In the genomic region with DNA sequence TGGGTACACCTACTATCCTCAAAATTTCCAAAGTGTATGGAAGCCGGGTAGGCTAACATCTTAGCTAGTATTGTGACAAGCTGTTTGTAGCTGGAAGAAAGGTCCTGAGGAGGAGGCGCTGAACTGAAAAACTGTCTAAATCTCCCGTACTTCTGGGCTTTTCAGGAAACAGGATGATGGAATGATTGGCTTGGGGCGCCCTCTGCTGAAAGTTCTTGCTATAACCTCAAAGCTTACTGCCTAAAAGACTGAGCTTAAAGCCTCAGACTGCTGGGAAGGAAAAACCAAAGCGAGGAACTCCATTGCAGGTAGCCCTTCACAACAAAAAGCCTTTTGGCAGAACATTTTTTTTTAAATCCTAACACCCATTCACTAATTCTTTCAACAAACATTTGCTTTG, we compare ENCODE assay signal across 8 mouse cellular contexts.
A peak's percentile ranks its signal among the peaks of the same experiment; 100 is the strongest.
DNase-seq lines count a peak whose midpoint lies in the region; ATAC-seq and TF ChIP-seq lines count a peak whose summit lies in the region.

No protein-coding gene starts in this region.

- no peak overlapping the region for H3K4me3 ChIP-seq in midbrain, embryonic 14.5 days (replicated peaks; ENCODE audit: low read depth, low read length)
- H3K4me3 ChIP-seq in midbrain, embryonic 15.5 days: no peak overlapping the region
- no peak overlapping the region for H3K4me3 ChIP-seq in kidney, postnatal 0 days (replicated peaks; ENCODE audit: low read depth, low read length)
- no peak overlapping the region for H3K4me3 ChIP-seq in liver, embryonic 11.5 days (ENCODE audit: low read depth, low read length)

- H3K27me3 ChIP-seq in midbrain, embryonic 14.5 days (ENCODE audit: control insufficient read depth, insufficient read depth, low read length): no peaks in the 10 kb centered on the region
- 0 out of 2 replicates have a peak, but pooled peaks cover 2% of the 10 kb centered on the region for H3K27me3 ChIP-seq in midbrain, embryonic 15.5 days (replicated peaks)
- H3K27me3 ChIP-seq in kidney, postnatal 0 days (ENCODE audit: insufficient read depth, low read length): no peaks in the 10 kb centered on the region
- peaks cover 4% of the 10 kb centered on the region; the same call in 1 of the 2 replicates for H3K27me3 ChIP-seq in liver, embryonic 11.5 days (replicated peaks; ENCODE audit: control insufficient read depth, insufficient read depth, low read length)

- H3K4me2 ChIP-seq in midbrain, embryonic 14.5 days (ENCODE audit: low read length): no peak overlapping the region
- H3K4me2 ChIP-seq in midbrain, embryonic 15.5 days: no peak overlapping the region
- no peak overlapping the region for H3K4me2 ChIP-seq in kidney, postnatal 0 days (ENCODE audit: low read length)
- H3K4me2 ChIP-seq in liver, embryonic 11.5 days: no peak overlapping the region

- DNase-seq in midbrain, embryonic 14.5 days: peak; percentile 87
- peak; percentile 66 for DNase-seq in cerebellum, adult 8-10 months
- DNase-seq in frontal cortex, postnatal 10 days (ENCODE audit: low spot score in 2 of 2): peak; percentile 12 to 63
- peak; percentile 86 for DNase-seq in kidney, postnatal 0 days (ENCODE audit: low spot score)
- DNase-seq in liver, embryonic 11.5 days (ENCODE audit: low spot score): peak; percentile 33
- DNase-seq in right cerebral cortex, adult 2 months (ENCODE audit: low spot score in 2 of 2): peak; percentile 79 to 81
- peak; percentile 45 for DNase-seq in yolk sac, embryonic 10.5 days (ENCODE audit: low spot score)

- no peaks in the 10 kb centered on the region for H3K36me3 ChIP-seq in midbrain, embryonic 14.5 days (ENCODE audit: control insufficient read depth, insufficient read depth, low read length)
- H3K36me3 ChIP-seq in midbrain, embryonic 15.5 days (replicated peaks): no peaks in the 10 kb centered on the region
- H3K36me3 ChIP-seq in kidney, postnatal 0 days (ENCODE audit: insufficient read depth, low read length): no peaks in the 10 kb centered on the region
- H3K36me3 ChIP-seq in liver, embryonic 11.5 days (ENCODE audit: control insufficient read depth, insufficient read depth, low read length): no peaks in the 10 kb centered on the region

- H3K27ac ChIP-seq in midbrain, embryonic 14.5 days (replicated peaks; ENCODE audit: low read depth, low read length): no peak overlapping the region
- H3K27ac ChIP-seq in midbrain, embryonic 15.5 days: no peak overlapping the region
- H3K27ac ChIP-seq in kidney, postnatal 0 days: no peak overlapping the region
- H3K27ac ChIP-seq in liver, embryonic 11.5 days (ENCODE audit: low read depth, low read length): no peak overlapping the region

- H3K4me1 ChIP-seq in midbrain, embryonic 14.5 days (ENCODE audit: control insufficient read depth, insufficient read depth, low read length): no peaks in the 10 kb centered on the region
- no peaks in the 10 kb centered on the region for H3K4me1 ChIP-seq in midbrain, embryonic 15.5 days
- no peaks in the 10 kb centered on the region for H3K4me1 ChIP-seq in kidney, postnatal 0 days (replicated peaks; ENCODE audit: insufficient read depth, low read length)
- H3K4me1 ChIP-seq in liver, embryonic 11.5 days (replicated peaks; ENCODE audit: control insufficient read depth, insufficient read depth, low read length): no peaks in the 10 kb centered on the region

- no peak overlapping the region for H3K9ac ChIP-seq in midbrain, embryonic 14.5 days (replicated peaks; ENCODE audit: low read length)
- H3K9ac ChIP-seq in midbrain, embryonic 15.5 days: no peak overlapping the region
- H3K9ac ChIP-seq in kidney, postnatal 0 days (ENCODE audit: low read depth, low read length): no peak overlapping the region
- H3K9ac ChIP-seq in liver, embryonic 11.5 days (ENCODE audit: low read depth, low read length): no peak overlapping the region

- peak; percentile 76 for TF ChIP-seq CTCF in kidney, postnatal 0 days (IDR thresholded peaks at IDR 0.05; ENCODE audit: low read depth)

- WGBS in midbrain, embryonic 14.5 days: 14% methylated on average over 5 of the region's 5 CpGs
- 15% methylated on average over 5 of the region's 5 CpGs for WGBS in midbrain, embryonic 15.5 days
- 18% methylated on average over 5 of the region's 5 CpGs for WGBS in kidney, postnatal 0 days
- 16% methylated on average over 5 of the region's 5 CpGs for WGBS in liver, embryonic 11.5 days

- no peak for ATAC-seq in midbrain, embryonic 14.5 days (ENCODE audit: low FRiP score, low TSS enrichment)
- no peak for ATAC-seq in midbrain, embryonic 15.5 days (replicated peaks)
- ATAC-seq in kidney, postnatal 0 days (replicated peaks; ENCODE audit: low FRiP score, low read depth): no peak
- ATAC-seq in liver, embryonic 11.5 days (replicated peaks; ENCODE audit: low FRiP score): no peak

- H3K9me3 ChIP-seq in midbrain, embryonic 14.5 days (ENCODE audit: control insufficient read depth, low read length): no peaks in the 10 kb centered on the region
- H3K9me3 ChIP-seq in midbrain, embryonic 15.5 days: no peaks in the 10 kb centered on the region
- H3K9me3 ChIP-seq in kidney, postnatal 0 days (replicated peaks; ENCODE audit: low read length): no peaks in the 10 kb centered on the region
- no peaks in the 10 kb centered on the region for H3K9me3 ChIP-seq in liver, embryonic 11.5 days (ENCODE audit: control insufficient read depth, low read length)

Comparison
In these comparisons a context has a peak if more than half of its experiments do, and no peak if none do; other contexts are left out.
1. DNase-seq: peak in every context shown above with its lines; median percentile 87 in midbrain, embryonic 14.5 days; 86 in kidney, postnatal 0 days; 80 in right cerebral cortex, adult 2 months; 66 in cerebellum, adult 8-10 months; 45 in yolk sac, embryonic 10.5 days; 38 in frontal cortex, postnatal 10 days; 33 in liver, embryonic 11.5 days.